Mouse (Mus musculus) embryonic facial prominence, embryonic 14.5 days (tissue): ENCODE results near the gene Hoxb8. TPM values are rescaled to one million over a fixed set of nuclear protein-coding genes. Genes with fewer than 3 reads are reported as not detected.

Experiments
- ATAC-seq: fragments of 200-750 bp; cut with Nextera tagmentation; 2 replicates; pipeline ENCODE4 v1.8.0; 2017; ENCODE audit warnings: low read depth, moderate number of reproducible peaks, moderate TSS enrichment
- DNase-seq: peaks from one replicate; pipeline ENCODE4 v3.0.0-alpha.2; 2015; ENCODE audit warnings: low spot score
- H3K27ac ChIP-seq: fragments of 300-500 bp; sonication (generic); replicated peaks from 2 replicates; pipeline ENCODE4 v1.5.1; 2014; ENCODE audit warnings: low read depth, mild to moderate bottlenecking, low read length, moderate library complexity
- H3K27me3 ChIP-seq: fragments of 300-500 bp; sonication (generic); replicated peaks from 2 replicates; pipeline ENCODE4 v1.6.1; 2014; ENCODE audit warnings: low read length; ENCODE audit not compliant: control insufficient read depth, insufficient read depth
- H3K36me3 ChIP-seq: fragments of 300-500 bp; sonication (generic); 2 replicates; pipeline ENCODE4 v1.6.1; 2014; ENCODE audit warnings: low read length, mixed read lengths; ENCODE audit not compliant: control insufficient read depth, insufficient read depth
- H3K4me1 ChIP-seq: fragments of 300-500 bp; sonication (generic); 2 replicates; pipeline ENCODE4 v1.6.1; 2014; ENCODE audit warnings: antibody characterized with exemption, low read length; ENCODE audit not compliant: control insufficient read depth, insufficient read depth
- H3K4me2 ChIP-seq: fragments of 300-500 bp; sonication (generic); 2 replicates; pipeline ENCODE4 v1.6.1; 2014; ENCODE audit warnings: low read depth, mild to moderate bottlenecking, low read length, moderate library complexity, mixed read lengths
- H3K4me3 ChIP-seq: fragments of 300-500 bp; sonication (generic); 2 replicates; pipeline ENCODE4 v1.5.1; 2014; ENCODE audit warnings: low read depth, mild to moderate bottlenecking, low read length
- H3K9ac ChIP-seq: fragments of 300-500 bp; sonication (generic); 2 replicates; pipeline ENCODE4 v1.6.1; 2014; ENCODE audit warnings: low read depth, mild to moderate bottlenecking, low read length, moderate library complexity, mixed read lengths
- H3K9me3 ChIP-seq: fragments of 300-500 bp; sonication (generic); 2 replicates; pipeline ENCODE4 v1.6.1; 2016; ENCODE audit warnings: low read length; ENCODE audit not compliant: control insufficient read depth
- WGBS: fragments of 180-500 bp; shearing (Covaris S2); extraction: QIAGEN DNeasy Blood & Tissue Kit; methylation state at CpG from one replicate; pipeline ENCODE4 v1.1.7; 2014; 5-methylcytosine and 5-hydroxymethylcytosine counted together
- polyA plus RNA-seq: library from polyadenylated mRNA; unstranded; fragments of >200 nt; fragmentation: Nextera tagmentation; extraction: Ambion mirVana; gene quantifications from 2 replicates; pipeline ENCODE4 v1.2.1, GENCODE M21; 2014

Hoxb8 gene
- polyA plus RNA-seq, 1 experiment from 2014 or later = not detected

GRCm38 (mm10) chr11:96324965-96325364 is 43.3 kb downstream of the Hoxb8 start:
- H3K9ac ChIP-seq = no peak overlapping the region
- no peak for ATAC-seq
- no peaks in the 10 kb centered on the region for H3K9me3 ChIP-seq
- 5% methylated on average over 8 of the region's 8 CpGs for WGBS
- peaks cover 100% of the 10 kb centered on the region for H3K27me3 ChIP-seq
- no peaks in the 10 kb centered on the region for H3K4me1 ChIP-seq
- H3K36me3 ChIP-seq = no peaks in the 10 kb centered on the region
- DNase-seq = no peak
- H3K4me2 ChIP-seq = peak overlapping the region; percentile 21; the same call in 1 of the 2 replicates
- no peak overlapping the region; the same call in 1 of the 2 replicates for H3K27ac ChIP-seq
- no peak overlapping the region for H3K4me3 ChIP-seq

- H3K4me2 ChIP-seq = peak overlapping the region; percentile 21; the same call in 1 of the 2 replicates
- WGBS = 5% methylated on average over 22 of the region's 22 CpGs
- H3K9me3 ChIP-seq = no peaks in the 10 kb centered on the region
- H3K27me3 ChIP-seq = peaks cover 100% of the 10 kb centered on the region
- ATAC-seq (no peak), DNase-seq (no peak)
- no peaks in the 10 kb centered on the region for H3K36me3 ChIP-seq
- no peak overlapping the region; the same call in 1 of the 2 replicates for H3K27ac ChIP-seq
- H3K4me1 ChIP-seq = no peaks in the 10 kb centered on the region
- H3K4me3 ChIP-seq = peak overlapping the region; percentile 10; the same call in 1 of the 2 replicates
- H3K9ac ChIP-seq = peak overlapping the region; percentile 6; the same call in 1 of the 2 replicates
Observed at GRCm38 (mm10) chr11:96325747-96326212, 44.1 kb downstream of the Hoxb8 start.

GRCm38 (mm10) chr11:96326705-96327104 is 45.0 kb downstream of the Hoxb8 start:
- no peak for DNase-seq
- no peak for ATAC-seq
- Histone ChIP-seq H3K4me1 (no peaks in the 10 kb centered on the region), H3K27me3 (peaks cover 100% of the 10 kb centered on the region), H3K27ac (no peak overlapping the region; the same call in 1 of the 2 replicates), H3K36me3 (no peaks in the 10 kb centered on the region), H3K9ac (peak overlapping the region; percentile 6; the same call in 1 of the 2 replicates), H3K4me3 (peak overlapping the region; percentile 1; the same call in 1 of the 2 replicates), H3K9me3 (no peaks in the 10 kb centered on the region), H3K4me2 (no peak overlapping the region; the same call in 1 of the 2 replicates)
- WGBS = 2% methylated on average over 12 of the region's 12 CpGs

GRCm38 (mm10) chr11:96327122-96327521 is 45.4 kb downstream of the Hoxb8 start:
- H3K9ac ChIP-seq = no peak overlapping the region
- peaks cover 100% of the 10 kb centered on the region for H3K27me3 ChIP-seq
- ATAC-seq (no peak), DNase-seq (no peak)
- H3K9me3 ChIP-seq = no peaks in the 10 kb centered on the region
- H3K4me2 ChIP-seq = no peak overlapping the region
- H3K4me1 ChIP-seq = no peaks in the 10 kb centered on the region
- no peak overlapping the region for H3K4me3 ChIP-seq
- no peaks in the 10 kb centered on the region for H3K36me3 ChIP-seq
- H3K27ac ChIP-seq = no peak overlapping the region
- WGBS = 7% methylated on average over 7 of the region's 7 CpGs

GRCm38 (mm10) chr11:96327750-96328149 is 46.0 kb downstream of the Hoxb8 start:
- Histone ChIP-seq H3K4me3 (no peak overlapping the region), H3K4me2 (no peak overlapping the region), H3K4me1 (no peaks in the 10 kb centered on the region), H3K27ac (no peak overlapping the region), H3K36me3 (no peaks in the 10 kb centered on the region), H3K27me3 (peaks cover 100% of the 10 kb centered on the region), H3K9ac (no peak overlapping the region), H3K9me3 (no peaks in the 10 kb centered on the region)
- ATAC-seq = no peak
- DNase-seq = no peak
- WGBS = 7% methylated on average over 5 of the region's 5 CpGs

GRCm38 (mm10) chr11:96328605-96329004 is 46.9 kb downstream of the Hoxb8 start:
- H3K9ac ChIP-seq = no peak overlapping the region

GRCm38 (mm10) chr11:96332105-96332504 is 50.4 kb downstream of the Hoxb8 start:
- no peak for ATAC-seq
- Histone ChIP-seq H3K4me2 (peak overlapping the region; percentile 37; the same call in 1 of the 2 replicates), H3K27ac (no peak overlapping the region), H3K27me3 (peaks cover 100% of the 10 kb centered on the region), H3K9me3 (no peaks in the 10 kb centered on the region), H3K36me3 (no peaks in the 10 kb centered on the region), H3K4me1 (no peaks in the 10 kb centered on the region), H3K9ac (no peak overlapping the region), H3K4me3 (0 out of 2 replicates have a peak overlapping the region, but pooled peaks have one; percentile 3)
- DNase-seq = no peak
- WGBS = under 1% methylated on average over 8 of the region's 8 CpGs

More at GRCm38 (mm10) chr11:96328605-96329004, 46.9 kb downstream of the Hoxb8 start:
- WGBS = 8% methylated on average over 8 of the region's 8 CpGs
- H3K27ac ChIP-seq = no peak overlapping the region; the same call in 1 of the 2 replicates
- peaks cover 100% of the 10 kb centered on the region for H3K27me3 ChIP-seq
- DNase-seq (no peak), ATAC-seq (no peak)
- no peak overlapping the region for H3K4me2 ChIP-seq
- no peak overlapping the region for H3K4me3 ChIP-seq
- no peaks in the 10 kb centered on the region for H3K4me1 ChIP-seq
- H3K9me3 ChIP-seq = no peaks in the 10 kb centered on the region
- no peaks in the 10 kb centered on the region for H3K36me3 ChIP-seq

GRCm38 (mm10) chr11:96332618-96333032 is 50.9 kb downstream of the Hoxb8 start:
- Histone ChIP-seq H3K27me3 (peaks cover 100% of the 10 kb centered on the region), H3K4me3 (peak overlapping the region; percentile 23), H3K27ac (no peak overlapping the region; the same call in 1 of the 2 replicates), H3K4me1 (no peaks in the 10 kb centered on the region), H3K4me2 (peak overlapping the region; percentile 37; the same call in 1 of the 2 replicates), H3K36me3 (no peaks in the 10 kb centered on the region), H3K9ac (peak overlapping the region; percentile 42; the same call in 1 of the 2 replicates), H3K9me3 (no peaks in the 10 kb centered on the region)
- WGBS = under 1% methylated on average over 24 of the region's 35 CpGs
- DNase-seq (no peak), ATAC-seq (no peak)
